Mouse (Mus musculus): ENCODE measurements around the gene Gbx2.

Gbx2 gene

DNA sequence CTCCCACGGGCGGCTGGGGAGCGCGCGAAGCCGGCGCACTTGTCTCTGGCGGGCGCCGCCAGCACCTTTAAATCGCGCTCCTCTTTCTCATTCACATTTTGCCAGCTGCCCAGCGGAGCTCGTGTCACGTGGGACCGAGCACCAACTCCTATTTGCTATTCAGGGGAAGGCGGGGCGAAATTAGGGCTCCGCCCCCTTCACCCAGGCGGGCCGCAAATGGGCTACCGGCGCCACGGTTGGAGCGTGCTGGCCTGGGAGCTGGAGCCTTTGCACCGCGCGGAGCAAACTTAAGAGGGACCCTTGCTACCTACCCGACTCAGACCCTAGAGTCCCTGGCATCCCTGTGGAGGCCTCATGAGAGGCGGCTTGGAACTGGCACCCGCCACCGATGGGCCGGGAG is at the start of gene Gbx2:
TSS of gene Gbx2 (minus strand) at position 60 of the 400 bp plus-strand sequence.
- DNase-seq (ENCODE audit: low read depth, low spot score), result no peak

DNA sequence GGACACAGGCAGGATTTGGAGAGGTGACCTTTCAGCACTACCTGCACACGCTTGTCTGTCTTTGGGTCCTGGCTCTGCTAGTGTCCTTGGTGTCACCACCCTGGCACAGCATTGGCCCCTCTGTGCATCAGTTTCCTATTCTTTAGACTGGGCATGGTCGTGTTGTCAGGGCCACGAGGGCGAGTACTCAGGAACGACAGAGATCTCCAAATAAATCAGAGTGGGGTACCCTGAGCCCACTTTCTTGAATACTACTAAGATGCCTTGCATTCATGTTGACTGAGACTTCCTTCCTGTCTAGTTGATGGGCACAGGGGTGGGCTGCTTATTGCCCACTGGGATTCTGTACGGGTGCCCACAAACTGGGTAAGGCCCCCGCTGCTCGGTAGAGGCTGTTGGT is 46.3 kb upstream of the Gbx2 start:
- no peak for DNase-seq (ENCODE audit: low read depth, low spot score)

DNA sequence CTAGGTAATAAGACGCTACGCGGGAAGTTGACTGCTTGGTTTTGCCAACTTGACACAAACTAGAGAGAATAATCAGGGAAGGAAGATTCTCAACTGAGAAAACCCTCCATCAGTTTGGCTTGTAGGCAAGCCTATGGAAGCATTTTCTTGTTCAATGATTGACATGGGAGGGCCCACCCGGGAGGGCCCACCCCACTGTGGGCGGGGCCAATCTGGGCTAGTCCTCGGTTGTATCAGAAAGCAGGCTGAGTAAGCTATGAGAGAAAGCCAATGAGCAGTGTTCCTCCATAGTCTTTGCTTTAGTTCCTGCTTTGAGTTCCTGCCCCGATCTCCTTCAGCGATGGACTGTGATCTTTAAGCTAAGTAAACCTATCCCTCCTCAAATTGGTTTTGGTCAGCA is 45.4 kb upstream of the Gbx2 start:
- DNase-seq (ENCODE audit: low read depth, low spot score), result no peak

DNA sequence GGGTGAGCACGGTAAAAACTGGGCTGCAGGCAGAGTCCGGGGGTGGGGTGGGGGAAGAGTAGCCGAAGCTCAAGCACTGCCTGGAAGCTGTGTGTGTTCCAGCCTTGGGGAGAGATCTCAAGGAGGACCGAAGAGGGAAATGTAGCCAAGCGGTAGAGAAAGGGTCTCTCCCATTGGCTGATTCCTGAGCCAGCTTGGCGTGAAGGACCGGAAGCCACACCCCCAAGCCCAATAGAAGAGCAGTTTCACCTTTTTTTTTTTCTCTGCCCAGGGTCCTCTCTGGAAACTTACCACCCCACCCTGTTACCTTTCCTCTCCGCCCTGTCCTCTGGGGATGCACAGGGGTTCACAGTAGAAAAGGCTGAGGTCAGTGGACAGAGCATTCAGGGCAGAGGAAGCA is 43.6 kb upstream of the Gbx2 start:
- DNase-seq (ENCODE audit: low read depth, low spot score), result no peak

DNA sequence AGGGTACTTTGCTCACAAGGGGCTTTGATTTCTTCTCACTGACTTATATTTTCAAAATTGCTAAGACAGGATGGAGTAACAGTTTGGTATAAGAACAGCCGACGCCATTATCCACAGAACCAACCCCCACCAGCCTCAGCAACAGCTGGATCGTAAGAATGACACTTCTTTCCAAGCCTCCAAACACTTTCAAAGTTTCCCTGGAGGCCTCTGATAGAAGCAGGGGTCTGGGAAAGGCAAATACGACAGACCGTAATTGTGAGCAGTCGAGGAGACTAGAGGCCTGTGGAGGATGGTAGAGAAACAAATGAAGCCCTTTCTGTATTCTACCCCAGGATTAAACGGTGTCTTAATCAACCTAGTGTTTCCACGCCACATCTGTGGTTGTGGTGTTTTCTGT is 40.9 kb upstream of the Gbx2 start:
- no peak for DNase-seq (ENCODE audit: low read depth, low spot score)

DNA sequence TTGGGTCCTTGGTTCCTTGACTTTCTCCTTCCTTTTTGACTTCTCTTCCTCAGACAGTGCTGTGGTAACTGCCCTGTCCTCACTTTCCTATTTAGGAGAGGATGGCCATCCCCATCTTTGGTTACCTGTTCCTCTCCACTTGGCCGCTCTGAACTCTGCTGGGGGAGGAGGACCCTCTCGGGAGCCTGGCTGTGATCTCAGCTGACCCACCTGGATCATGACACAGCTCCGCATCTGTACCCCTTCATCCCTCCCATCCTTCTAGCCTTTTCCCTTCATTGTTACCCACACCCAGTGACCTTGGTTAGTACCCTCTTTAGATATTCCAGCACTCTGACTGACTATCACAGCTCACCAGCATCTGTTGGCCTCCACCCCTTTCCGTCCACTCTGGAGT is 38.7 kb upstream of the Gbx2 start:
- no peak for DNase-seq (ENCODE audit: low read depth, low spot score)

DNA sequence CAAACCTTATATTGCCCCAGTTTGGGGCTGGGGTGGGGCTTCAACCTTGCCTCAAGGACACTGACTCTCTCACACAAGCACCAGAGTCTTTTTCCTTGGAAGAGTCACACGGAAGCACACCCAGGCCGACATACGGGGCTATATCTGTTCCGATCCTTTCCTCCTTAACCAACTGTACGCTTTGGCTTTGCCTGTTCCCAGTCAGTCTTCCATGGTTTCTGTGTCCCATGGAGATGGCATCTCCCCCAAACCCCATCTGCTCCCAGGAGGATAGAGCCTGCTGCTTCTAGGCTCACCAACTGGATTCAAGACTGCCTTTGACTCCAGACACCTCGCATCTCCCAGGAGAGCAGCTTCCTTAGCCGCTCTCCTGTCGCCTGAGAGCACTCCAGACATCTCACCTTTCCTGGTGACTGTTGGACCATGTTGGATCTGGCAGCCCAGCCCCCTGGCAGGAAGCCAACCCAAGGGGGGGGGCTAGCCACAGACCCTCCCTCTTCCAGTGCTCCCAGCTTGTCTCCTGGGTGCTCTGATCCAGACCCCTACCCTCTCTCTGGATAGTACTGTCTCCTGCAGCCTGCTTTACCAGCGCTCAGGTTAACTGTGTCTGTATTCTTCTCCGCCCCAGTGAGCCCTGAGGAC is 38.2 kb upstream of the Gbx2 start:
- DNase-seq (ENCODE audit: low read depth, low spot score), result no peak

DNA sequence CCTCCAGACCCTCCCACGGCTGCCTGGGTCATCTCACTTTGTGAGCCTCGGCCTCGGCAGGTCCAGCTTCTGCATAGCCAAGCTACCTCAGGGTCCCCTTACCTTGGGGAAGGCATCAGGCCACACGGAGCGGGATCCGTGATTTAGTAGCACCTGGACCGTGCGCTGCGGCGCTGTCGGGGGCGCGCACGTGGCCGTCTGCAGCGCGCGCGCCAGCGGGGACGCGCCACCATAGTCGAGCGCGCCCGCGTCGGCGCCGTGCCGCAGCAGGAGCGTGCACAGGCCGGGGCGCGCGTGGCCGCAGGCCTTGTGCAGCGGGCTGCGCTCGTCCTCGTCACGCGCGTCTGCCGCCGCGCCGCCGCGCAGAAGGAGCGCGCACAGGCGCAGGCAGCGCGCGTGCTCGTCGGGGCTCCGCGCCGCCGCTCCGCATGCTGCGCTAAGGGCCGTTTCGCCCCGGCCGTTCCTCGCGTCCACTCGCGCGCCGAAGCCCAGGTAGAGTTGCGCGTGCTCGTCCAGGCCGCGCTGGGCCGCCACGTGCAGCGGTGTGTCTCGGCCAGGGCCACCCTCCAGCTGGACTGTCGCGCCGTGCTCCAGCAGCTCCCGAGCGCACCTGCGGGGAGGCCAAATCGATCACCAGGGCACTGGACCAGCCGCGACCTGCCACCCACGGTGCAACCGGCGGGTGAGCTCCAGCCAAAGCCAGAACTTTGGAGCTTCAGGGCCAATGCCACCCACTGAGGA is 37.3 kb upstream of the Gbx2 start:
- DNase-seq (ENCODE audit: low read depth, low spot score), result peak; percentile 20

DNA sequence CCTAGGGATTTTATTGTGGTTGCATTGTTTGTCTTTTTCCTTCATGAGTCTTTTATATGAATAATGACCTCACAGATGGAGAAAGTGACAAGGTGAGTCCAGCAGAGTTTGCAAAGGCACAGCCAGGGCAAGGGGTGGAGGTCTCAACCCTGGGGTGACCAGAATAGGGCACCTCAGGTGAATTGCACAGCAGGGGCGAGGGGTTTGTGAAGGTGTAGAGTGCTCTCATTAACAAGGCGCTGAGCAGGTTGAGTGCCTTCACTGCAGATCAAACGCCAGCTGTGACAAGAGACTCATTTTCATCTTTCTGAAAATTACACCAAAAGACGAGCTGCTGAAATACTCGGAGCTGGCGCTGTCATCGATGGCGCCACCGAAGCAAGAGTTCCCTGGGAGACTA is 36.6 kb upstream of the Gbx2 start:
- no peak for DNase-seq (ENCODE audit: low read depth, low spot score)

DNA sequence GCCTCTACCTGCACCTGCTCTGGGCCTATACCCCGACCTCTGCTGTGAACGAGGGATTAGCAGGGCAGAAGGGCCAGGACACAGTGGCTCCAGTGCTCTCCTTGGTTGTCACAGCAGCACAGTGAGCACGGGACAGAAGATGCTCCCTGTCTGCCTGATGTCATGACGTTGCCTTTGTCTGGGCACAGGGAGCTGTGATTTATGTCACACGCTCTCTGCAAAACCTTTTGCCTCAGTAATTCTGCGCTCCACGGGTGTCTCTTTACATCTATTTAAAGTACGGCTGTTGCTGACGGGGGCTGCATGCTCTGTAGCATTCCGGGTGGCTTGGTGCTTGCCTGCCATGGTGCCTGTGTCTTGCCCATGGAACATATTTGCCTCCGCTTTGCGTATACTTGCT is 33.4 kb upstream of the Gbx2 start:
- no peak for DNase-seq (ENCODE audit: low read depth, low spot score)

DNA sequence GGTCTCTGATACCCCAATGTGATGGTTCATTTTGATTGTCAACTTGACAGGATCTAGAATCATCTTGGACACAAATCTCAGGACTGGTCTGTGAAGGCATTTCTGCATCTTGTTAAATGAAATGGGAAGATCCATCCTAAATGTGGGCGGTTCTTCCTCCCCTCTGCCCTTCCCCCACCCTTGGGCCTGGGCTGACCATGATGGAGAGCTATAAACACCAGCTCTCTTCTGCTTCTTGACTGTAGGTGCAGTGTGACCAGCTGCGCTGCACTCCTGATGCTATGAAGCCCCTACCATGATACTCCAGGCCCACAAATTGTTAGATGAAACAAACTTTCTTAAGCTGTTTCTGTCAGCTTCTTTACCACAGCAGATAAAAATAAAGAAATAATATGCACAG is 32.3 kb upstream of the Gbx2 start:
- no peak for DNase-seq (ENCODE audit: low read depth, low spot score)

DNA sequence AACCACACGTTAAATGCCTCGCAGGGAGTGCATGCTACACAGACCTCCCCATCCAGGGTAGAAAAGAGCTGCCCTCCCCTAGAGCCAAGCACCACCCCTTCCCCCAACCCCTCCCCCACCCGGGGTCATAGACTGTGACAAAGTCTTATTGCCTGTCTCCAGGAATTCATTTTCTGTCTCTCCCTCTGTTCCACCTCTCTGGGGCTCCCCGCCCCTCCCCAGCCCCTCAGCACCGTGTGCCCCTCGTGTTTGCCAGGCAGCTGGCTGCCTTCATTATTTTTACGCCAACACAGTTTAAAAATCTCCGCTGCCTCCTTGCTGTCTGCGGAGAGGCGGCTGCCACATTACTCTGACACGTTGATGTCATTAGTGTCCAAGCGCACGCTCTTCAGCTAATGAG is 31.1 kb upstream of the Gbx2 start:
- no peak for DNase-seq (ENCODE audit: low read depth, low spot score)

DNA sequence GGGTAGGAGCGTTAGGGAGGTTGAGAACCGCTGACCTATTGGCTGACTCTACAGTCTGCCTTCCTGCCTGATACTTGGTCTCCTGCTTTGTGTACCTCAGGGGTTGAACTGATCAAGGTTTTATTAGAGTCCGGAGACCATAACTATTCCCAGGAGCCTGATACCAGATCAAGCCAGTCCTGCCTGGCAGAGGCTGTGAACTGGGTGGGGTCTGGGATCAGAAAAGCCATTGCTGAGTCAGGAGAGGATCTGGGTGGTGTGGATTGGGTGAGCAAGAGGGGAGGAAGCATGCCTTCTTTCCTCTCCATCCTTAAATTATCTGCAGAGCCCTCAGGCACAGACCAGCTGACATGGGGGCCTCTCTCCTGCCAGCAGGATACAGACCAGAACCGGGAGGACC is 28.4 kb upstream of the Gbx2 start:
- no peak for DNase-seq (ENCODE audit: low read depth, low spot score)

DNA sequence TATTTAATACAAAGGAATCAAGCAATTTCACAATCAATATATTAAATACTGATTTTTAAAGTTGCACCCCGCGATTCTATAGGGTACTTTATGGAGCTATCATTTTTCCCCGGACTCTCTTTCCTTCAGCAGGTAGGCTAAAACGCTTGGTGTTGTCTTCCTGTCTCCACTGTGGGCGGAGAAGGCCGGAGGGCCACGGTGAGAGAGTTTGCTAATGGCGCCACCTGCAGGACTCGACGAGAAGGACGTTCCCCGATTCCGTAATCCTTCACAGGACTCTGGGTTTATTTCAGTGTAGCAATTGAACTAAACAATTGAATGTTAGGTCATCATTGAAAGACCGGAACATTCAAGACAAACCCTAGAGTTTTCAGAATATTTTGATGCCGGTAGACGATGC is 12.2 kb upstream of the Gbx2 start:
- DNase-seq (ENCODE audit: low read depth, low spot score), result peak; percentile 69

DNA sequence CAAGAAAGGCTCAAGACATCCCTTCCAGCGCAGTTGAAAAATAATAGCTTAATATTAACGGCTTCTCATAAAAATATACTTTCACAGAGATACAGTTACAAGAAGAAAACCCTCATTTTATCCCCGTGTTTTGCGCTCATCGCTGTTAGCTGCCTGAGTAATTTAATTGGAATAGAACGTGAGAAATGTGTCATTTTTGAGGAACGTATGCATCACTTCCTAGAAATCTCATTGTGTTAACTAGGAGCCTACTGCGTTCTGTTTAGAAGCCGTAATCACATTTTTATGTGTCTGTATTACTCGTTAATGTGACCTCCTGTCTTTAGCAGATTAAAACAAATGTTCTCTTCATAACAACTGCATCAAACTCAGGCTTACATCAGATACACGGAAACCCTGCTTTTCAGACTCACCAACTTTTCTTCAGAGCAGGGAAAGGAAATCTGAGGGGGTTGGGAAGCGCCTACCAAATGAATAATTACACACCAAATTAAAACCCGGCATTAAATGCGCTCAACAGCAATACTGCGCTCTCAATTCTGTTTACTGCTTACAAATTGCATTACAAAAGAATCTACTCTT is 11.5 kb upstream of the Gbx2 start:
- DNase-seq (ENCODE audit: low read depth, low spot score), result no peak

DNA sequence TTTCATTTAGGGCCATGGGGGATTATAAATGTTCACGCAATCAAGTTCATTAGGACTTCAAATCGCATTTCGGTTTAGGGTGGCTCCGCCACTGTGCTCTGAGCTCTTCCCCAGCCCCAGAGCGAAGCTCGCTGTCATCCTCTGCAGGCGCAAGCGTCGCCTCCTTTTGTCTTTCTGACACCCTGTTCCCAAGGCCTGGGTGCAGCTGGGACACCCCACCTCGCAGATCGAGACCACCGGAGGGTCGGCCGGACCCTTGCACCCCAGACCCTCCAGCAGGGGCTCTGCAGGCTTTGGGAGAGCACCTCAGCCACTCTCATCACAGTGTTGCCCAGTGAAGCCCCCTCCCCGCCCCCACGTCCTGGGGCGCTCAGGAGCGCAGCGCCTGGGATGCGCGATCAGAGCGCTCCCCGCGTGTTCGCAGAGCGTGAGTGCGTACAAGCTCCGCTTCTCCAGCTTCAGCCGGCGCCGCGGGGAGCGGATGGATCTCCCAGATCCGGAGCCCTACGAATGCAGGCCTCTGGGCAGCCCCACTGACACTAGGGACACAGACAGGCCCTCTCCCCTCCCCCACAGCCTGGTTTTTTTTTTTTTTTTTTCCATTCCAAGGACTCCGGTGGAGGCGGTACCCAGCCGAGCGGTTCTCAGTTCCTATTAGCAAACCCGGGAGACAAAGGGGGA is 10.9 kb upstream of the Gbx2 start:
- DNase-seq (ENCODE audit: low read depth, low spot score), result no peak

DNA sequence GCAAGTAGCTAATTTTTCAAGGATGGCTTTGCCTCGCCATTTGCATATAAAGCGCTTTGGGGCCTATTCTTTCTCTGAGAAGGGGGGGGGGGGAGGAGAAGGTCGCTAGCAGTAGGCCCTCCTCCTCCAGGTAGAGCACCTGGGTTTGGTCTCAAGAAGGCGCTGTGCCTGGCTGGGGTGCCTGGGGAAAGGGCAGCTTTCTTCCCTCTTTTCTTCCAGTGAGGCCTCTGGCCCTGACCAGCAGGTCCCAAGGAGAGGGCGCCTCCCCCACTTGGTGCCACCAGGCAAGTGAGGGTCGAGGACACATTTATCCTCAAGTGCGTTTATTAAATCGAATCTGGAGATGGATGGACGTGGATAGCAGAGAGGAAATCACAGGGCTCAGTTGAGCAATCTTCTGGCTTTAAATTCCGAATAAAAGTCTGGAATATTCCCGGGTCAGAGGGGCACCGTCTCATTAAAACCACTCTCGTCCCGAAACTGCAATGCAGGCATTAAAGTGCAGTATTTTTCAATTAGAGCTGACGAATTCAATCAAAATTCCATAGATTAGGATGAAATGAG is 10.1 kb upstream of the Gbx2 start:
- no peak for DNase-seq (ENCODE audit: low read depth, low spot score)

DNA sequence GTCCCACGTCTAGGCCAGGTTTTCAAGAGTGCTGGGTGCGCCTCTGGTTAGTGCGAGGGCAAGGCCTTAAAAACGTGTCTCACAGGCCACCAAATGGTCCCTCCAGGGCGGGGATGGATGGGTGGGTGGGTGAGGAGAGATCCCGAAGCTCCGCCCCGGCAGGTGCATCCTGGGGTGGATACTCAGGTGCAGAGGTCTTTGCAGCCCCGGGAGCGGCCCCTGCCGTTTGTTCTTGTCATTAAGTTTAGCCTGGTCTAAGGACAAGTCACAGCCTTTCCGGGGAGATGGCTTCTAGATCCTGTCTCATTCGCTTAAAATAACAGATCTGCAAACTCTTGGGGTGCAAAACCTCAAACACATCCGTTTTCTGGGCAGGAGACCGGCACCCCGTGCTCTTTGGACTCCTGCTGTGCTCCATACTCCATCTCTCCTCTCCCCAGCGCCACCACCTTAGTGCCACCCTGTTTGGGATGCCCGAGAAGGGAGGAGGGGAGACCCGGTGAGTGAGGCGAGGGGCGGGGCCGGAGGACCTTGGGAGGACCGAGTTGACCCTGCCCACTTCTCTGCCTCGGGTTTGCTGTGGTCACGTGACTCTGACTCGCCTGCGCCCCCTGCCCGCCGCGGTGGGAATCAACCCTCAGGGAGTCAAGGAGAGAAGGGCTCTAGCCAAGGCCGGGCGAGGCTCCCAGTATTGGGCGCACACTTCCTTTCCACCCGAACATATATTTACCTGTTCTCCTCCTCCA is 9.2 kb upstream of the Gbx2 start:
- peak; percentile 61 for DNase-seq (ENCODE audit: low read depth, low spot score)

DNA sequence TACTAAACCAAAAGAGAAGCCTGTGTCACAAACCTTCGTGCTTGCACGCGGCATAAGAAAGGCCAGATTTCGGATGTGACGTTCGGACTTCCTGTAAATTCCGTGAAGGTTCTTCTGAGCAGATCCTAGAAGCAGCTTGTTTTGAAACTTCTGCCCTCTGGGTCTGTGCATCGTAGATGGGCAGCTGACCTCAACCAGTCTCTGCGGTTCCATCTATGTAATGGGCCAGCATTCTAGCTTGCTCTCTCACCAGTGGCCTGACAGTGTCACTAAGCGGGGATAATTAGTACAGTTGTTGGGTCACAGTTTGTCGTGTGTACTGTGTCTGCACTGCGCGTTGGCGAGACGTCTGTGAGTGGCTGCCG is 8.6 kb upstream of the Gbx2 start:
- no peak for DNase-seq (ENCODE audit: low read depth, low spot score)

DNA sequence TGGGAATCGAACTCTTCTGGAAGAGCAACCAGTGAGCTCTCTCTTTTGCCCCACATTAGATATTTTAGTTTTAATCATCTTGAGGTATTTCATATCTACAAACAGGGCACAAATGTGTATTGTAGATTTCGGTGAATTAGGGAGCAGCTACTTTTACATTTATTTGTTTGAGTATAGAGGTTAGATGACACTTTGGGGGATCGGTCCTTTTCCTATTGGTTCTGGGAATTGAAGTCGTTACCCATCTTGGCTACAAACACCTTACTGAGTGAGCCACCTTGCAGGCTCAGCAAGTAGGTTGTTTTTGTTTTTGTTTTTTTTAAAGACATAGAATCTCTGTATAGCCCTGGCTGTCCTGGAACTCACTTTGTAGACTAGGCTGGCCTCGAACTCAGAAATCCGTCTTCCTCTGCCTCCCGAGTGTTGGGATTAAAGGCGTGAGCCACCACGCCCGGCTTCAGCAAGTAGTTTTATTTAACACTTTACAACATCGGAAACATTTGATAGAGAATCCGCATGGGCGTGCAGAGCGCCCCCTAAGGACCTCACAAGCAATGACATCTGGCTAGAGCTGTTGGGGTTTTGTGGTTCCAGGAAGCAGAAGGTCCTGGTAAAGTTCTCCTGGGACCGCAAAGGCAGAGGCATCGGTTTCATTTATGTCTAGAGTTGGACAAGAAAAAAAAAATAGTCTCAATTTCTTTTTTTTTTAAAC is 8.1 kb upstream of the Gbx2 start:
- DNase-seq (ENCODE audit: low read depth, low spot score), result no peak

All from retina, postnatal 7 days (tissue).